Mouse (Mus musculus) forebrain, embryonic 13.5 days (tissue): ENCODE measurements around the gene 9830107B12Rik. TPM values are rescaled to one million over a fixed set of nuclear protein-coding genes. Genes with fewer than 3 reads are reported as not detected.
"Not testable (repeated sequence)": the region's sequence is repeated elsewhere in the genome, so short reads cannot be mapped to it uniquely, and the experiment has no call there.

Source experiments
- ATAC-seq: fragments of 200-750 bp; cut with Nextera tagmentation; 2 replicates; pipeline ENCODE4 v1.8.0; 2017
- H3K27ac ChIP-seq: fragments of 300-500 bp; sonication (generic); 2 replicates; pipeline ENCODE4 v1.5.1; 2015; ENCODE audit warnings: inconsistent platforms, mild to moderate bottlenecking, moderate library complexity
- H3K27me3 ChIP-seq: fragments of 300-500 bp; sonication (generic); 2 replicates; pipeline ENCODE4 v1.6.1; 2015; ENCODE audit warnings: mild to moderate bottlenecking, inconsistent platforms
- H3K36me3 ChIP-seq: fragments of 300-500 bp; sonication (generic); 2 replicates; pipeline ENCODE4 v1.6.1; 2015; ENCODE audit warnings: mild to moderate bottlenecking, inconsistent platforms; ENCODE audit not compliant: poor library complexity, severe bottlenecking
- H3K4me1 ChIP-seq: fragments of 300-500 bp; sonication (generic); 2 replicates; pipeline ENCODE4 v1.6.1; 2015; ENCODE audit warnings: inconsistent platforms
- H3K4me2 ChIP-seq: fragments of 300-500 bp; sonication (generic); 2 replicates; pipeline ENCODE4 v1.6.1; 2015; ENCODE audit warnings: inconsistent platforms, mild to moderate bottlenecking, moderate library complexity
- H3K4me3 ChIP-seq: fragments of 300-500 bp; sonication (generic); 2 replicates; pipeline ENCODE4 v1.5.1; 2015; ENCODE audit warnings: mild to moderate bottlenecking, inconsistent platforms
- H3K9ac ChIP-seq: fragments of 300-500 bp; sonication (generic); 2 replicates; pipeline ENCODE4 v1.6.1; 2015; ENCODE audit warnings: mild to moderate bottlenecking, inconsistent platforms
- H3K9me3 ChIP-seq: fragments of 300-500 bp; sonication (generic); replicated peaks from 2 replicates; pipeline ENCODE4 v1.6.1; 2016; ENCODE audit warnings: inconsistent platforms
- WGBS: fragments of 180-500 bp; shearing (Covaris S2); methylation state at CpG from one replicate; pipeline ENCODE4 v1.1.7; 2015; 5-methylcytosine and 5-hydroxymethylcytosine counted together
- polyA plus RNA-seq: library from polyadenylated mRNA; unstranded; fragments of >200 nt; fragmentation: Nextera tagmentation; extraction: Ambion mirVana; gene quantifications from 2 replicates; pipeline ENCODE4 v1.2.1, GENCODE M21; 2015

The 9830107B12Rik gene
- polyA plus RNA-seq, result not detected in 2 replicates

GRCm38 (mm10) chr17:48146120-48146519, at the start of gene 9830107B12Rik:
Gene 9830107B12Rik, minus strand, starts transcription at chr17:48146268.
- Histone ChIP-seq H3K4me1 (no peaks in the 10 kb centered on the region), H3K4me3 (no peak within 1 kb of the TSS), H3K4me2 (no peak within 1 kb of the TSS), H3K9me3 (no peaks in the 10 kb centered on the region), H3K27ac (no peak within 1 kb of the TSS), H3K27me3 (no peaks in the 10 kb centered on the region), H3K36me3 (no peaks in the 10 kb centered on the region), H3K9ac (no peak within 1 kb of the TSS)
- 77% methylated on average over 3 of the region's 3 CpGs for WGBS
- no peak for ATAC-seq

GRCm38 (mm10) chr17:48192366-48192765, 46.3 kb upstream of the 9830107B12Rik start:
- H3K27me3 ChIP-seq, result no peaks in the 10 kb centered on the region
- no peak overlapping the region for H3K4me2 ChIP-seq

GRCm38 (mm10) chr17:48185252-48185651, 39.2 kb upstream of the 9830107B12Rik start:
- ATAC-seq, result no peak
- Histone ChIP-seq H3K9me3 (no peaks in the 10 kb centered on the region), H3K9ac (no peak overlapping the region), H3K36me3 (no peaks in the 10 kb centered on the region), H3K4me3 (no peak overlapping the region), H3K27ac (no peak overlapping the region), H3K27me3 (no peaks in the 10 kb centered on the region), H3K4me1 (no peaks in the 10 kb centered on the region), H3K4me2 (no peak overlapping the region)
- 79% methylated on average over 5 of the region's 5 CpGs for WGBS

More at GRCm38 (mm10) chr17:48192366-48192765, 46.3 kb upstream of the 9830107B12Rik start:
- Histone ChIP-seq H3K9me3 (no peaks in the 10 kb centered on the region), H3K9ac (no peak overlapping the region), H3K4me1 (no peaks in the 10 kb centered on the region), H3K4me3 (no peak overlapping the region), H3K36me3 (no peaks in the 10 kb centered on the region), H3K27ac (no peak overlapping the region)
- WGBS, result 84% methylated on average over 2 of the region's 2 CpGs
- no peak for ATAC-seq

- H3K4me1 ChIP-seq, ATAC-seq, H3K4me3 ChIP-seq, H3K9me3 ChIP-seq, H3K27ac ChIP-seq, H3K27me3 ChIP-seq, H3K36me3 ChIP-seq, H3K4me2 ChIP-seq, H3K9ac ChIP-seq: not testable (repeated sequence)
- 65% methylated on average over 2 of the region's 2 CpGs for WGBS
These were observed 21.0 kb upstream of the 9830107B12Rik start, which contains the start of gene A530064D06Rik for GRCm38 (mm10) chr17:48167103-48167502. Gene A530064D06Rik, minus strand, starts transcription at chr17:48167275.

- H3K4me3 ChIP-seq, result no peak overlapping the region
- H3K4me1 ChIP-seq, result no peaks in the 10 kb centered on the region
- H3K4me2 ChIP-seq, result no peak overlapping the region
- H3K27me3 ChIP-seq, result no peaks in the 10 kb centered on the region
- 41% methylated on average over 1 of the region's 1 CpGs for WGBS
- H3K36me3 ChIP-seq, result no peaks in the 10 kb centered on the region
- no peak overlapping the region for H3K9ac ChIP-seq
- no peak overlapping the region for H3K27ac ChIP-seq
- peaks cover 10% of the 10 kb centered on the region; the same call in 1 of the 2 replicates for H3K9me3 ChIP-seq
- no peak for ATAC-seq
These were observed 11.5 kb upstream of the 9830107B12Rik start for GRCm38 (mm10) chr17:48157382-48158076.

GRCm38 (mm10) chr17:48132810-48133209, 13.3 kb downstream of the 9830107B12Rik start:
- no peak for ATAC-seq
- H3K4me3 ChIP-seq, result no peak overlapping the region
- no peaks in the 10 kb centered on the region for H3K9me3 ChIP-seq
- no peaks in the 10 kb centered on the region for H3K4me1 ChIP-seq
- no peak overlapping the region for H3K4me2 ChIP-seq
- no peak overlapping the region for H3K27ac ChIP-seq
- no peaks in the 10 kb centered on the region for H3K36me3 ChIP-seq
- H3K9ac ChIP-seq, result no peak overlapping the region
- no peaks in the 10 kb centered on the region for H3K27me3 ChIP-seq
- WGBS, result 91% methylated on average over 2 of the region's 2 CpGs

GRCm38 (mm10) chr17:48120456-48120855, 25.6 kb downstream of the 9830107B12Rik start:
- H3K36me3 ChIP-seq, result no peaks in the 10 kb centered on the region
- no peak overlapping the region for H3K4me2 ChIP-seq
- no peak overlapping the region for H3K9ac ChIP-seq
- no peak for ATAC-seq
- H3K4me1 ChIP-seq, result no peaks in the 10 kb centered on the region
- H3K9me3 ChIP-seq, result no peaks in the 10 kb centered on the region
- 94% methylated on average over 20 of the region's 20 CpGs for WGBS
- H3K27ac ChIP-seq, result no peak overlapping the region
- H3K27me3 ChIP-seq, result no peaks in the 10 kb centered on the region
- H3K4me3 ChIP-seq, result no peak overlapping the region

- ATAC-seq, result peak; percentile 67; the same call in 1 of the 2 replicates
- Histone ChIP-seq H3K9ac (no peak overlapping the region), H3K4me1 (no peaks in the 10 kb centered on the region), H3K27ac (no peak overlapping the region), H3K9me3 (no peaks in the 10 kb centered on the region), H3K27me3 (no peaks in the 10 kb centered on the region), H3K4me2 (no peak overlapping the region), H3K4me3 (no peak overlapping the region), H3K36me3 (no peaks in the 10 kb centered on the region)
- 24% methylated on average over 3 of the region's 3 CpGs for WGBS
These were observed 26.4 kb downstream of the 9830107B12Rik start for GRCm38 (mm10) chr17:48119656-48120055.

- H3K36me3 ChIP-seq, result no peaks in the 10 kb centered on the region
- H3K27ac ChIP-seq, result no peak overlapping the region
- ATAC-seq, result no peak
- H3K27me3 ChIP-seq, result no peaks in the 10 kb centered on the region
- 70% methylated on average over 1 of the region's 1 CpGs for WGBS
- no peak overlapping the region for H3K4me2 ChIP-seq
- no peak overlapping the region for H3K4me3 ChIP-seq
- H3K9me3 ChIP-seq, result no peaks in the 10 kb centered on the region
- H3K9ac ChIP-seq, result no peak overlapping the region
- H3K4me1 ChIP-seq, result no peaks in the 10 kb centered on the region
These were observed 27.5 kb downstream of the 9830107B12Rik start for GRCm38 (mm10) chr17:48118570-48118969.

GRCm38 (mm10) chr17:48110547-48111287, 35.4 kb downstream of the 9830107B12Rik start:
- Histone ChIP-seq H3K4me1 (no peaks in the 10 kb centered on the region), H3K4me3 (no peak overlapping the region), H3K9me3 (no peaks in the 10 kb centered on the region), H3K27ac (no peak overlapping the region), H3K4me2 (no peak overlapping the region), H3K27me3 (no peaks in the 10 kb centered on the region), H3K36me3 (no peaks in the 10 kb centered on the region), H3K9ac (no peak overlapping the region)
- ATAC-seq, result 0 out of 2 replicates have a peak, but pooled peaks have one; percentile 48
- 45% methylated on average over 8 of the region's 8 CpGs for WGBS

GRCm38 (mm10) chr17:48108520-48108919, 37.5 kb downstream of the 9830107B12Rik start:
- H3K4me2 ChIP-seq, result no peak overlapping the region
- no peak overlapping the region for H3K9ac ChIP-seq
- no peak overlapping the region for H3K27ac ChIP-seq
- no peaks in the 10 kb centered on the region for H3K36me3 ChIP-seq
- H3K4me3 ChIP-seq, result no peak overlapping the region
- H3K9me3 ChIP-seq, result no peaks in the 10 kb centered on the region
- no peaks in the 10 kb centered on the region for H3K27me3 ChIP-seq
- no peak for ATAC-seq
- no peaks in the 10 kb centered on the region for H3K4me1 ChIP-seq
- WGBS, result 76% methylated on average over 3 of the region's 3 CpGs

- H3K9me3 ChIP-seq, result no peaks in the 10 kb centered on the region
- no peak for ATAC-seq
- H3K9ac ChIP-seq, result no peak overlapping the region
- H3K4me2 ChIP-seq, result no peak overlapping the region
- H3K36me3 ChIP-seq, result no peaks in the 10 kb centered on the region
- H3K4me3 ChIP-seq, result no peak overlapping the region
- no peak overlapping the region for H3K27ac ChIP-seq
- H3K27me3 ChIP-seq, result no peaks in the 10 kb centered on the region
- 57% methylated on average over 6 of the region's 6 CpGs for WGBS
- H3K4me1 ChIP-seq, result no peaks in the 10 kb centered on the region
These were observed 38.2 kb downstream of the 9830107B12Rik start for GRCm38 (mm10) chr17:48107862-48108261.
